Mouse (Mus musculus): ENCODE results near the gene Gabpa.

The Gabpa gene

GRCm38 (mm10) chr16:84834745-84835440, at the start of gene Gabpa:
Gabpa (plus strand) TSS chr16:84834925.
- DNase-seq (ENCODE audit: low read depth), result peak; percentile 89

- no peak for DNase-seq (ENCODE audit: low read depth)
Observed at GRCm38 (mm10) chr16:84784966-84785365, 49.8 kb upstream of the Gabpa start.

- DNase-seq (ENCODE audit: low read depth), result no peak
Observed at GRCm38 (mm10) chr16:84790595-84791165, 44.0 kb upstream of the Gabpa start.

- no peak for DNase-seq (ENCODE audit: low read depth)
Observed at GRCm38 (mm10) chr16:84793401-84793800, 41.3 kb upstream of the Gabpa start.

DNA sequence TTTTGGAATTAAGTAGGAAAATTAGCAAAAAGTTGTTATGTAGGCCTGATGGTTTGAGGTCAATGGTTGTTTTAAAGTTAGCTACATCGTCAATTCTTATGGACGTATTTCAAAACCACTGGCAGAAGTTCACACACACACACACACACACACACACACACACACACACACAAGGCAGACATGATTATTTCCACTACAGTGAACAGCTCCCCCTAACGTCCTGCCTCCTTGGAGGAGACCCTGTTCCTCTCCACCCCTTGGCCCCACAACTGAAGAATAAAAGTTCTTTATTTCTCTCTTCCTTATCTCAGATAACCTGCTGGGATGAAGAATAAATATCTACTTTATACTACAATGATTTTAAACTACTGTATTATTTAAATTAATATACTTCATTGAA, 39.4 kb upstream of the Gabpa start:
- DNase-seq (ENCODE audit: low read depth), result no peak

GRCm38 (mm10) chr16:84796678-84797077, 38.0 kb upstream of the Gabpa start:
- no peak for DNase-seq (ENCODE audit: low read depth)

GRCm38 (mm10) chr16:84800038-84800437, 34.7 kb upstream of the Gabpa start:
- DNase-seq (ENCODE audit: low read depth), result no peak

DNA sequence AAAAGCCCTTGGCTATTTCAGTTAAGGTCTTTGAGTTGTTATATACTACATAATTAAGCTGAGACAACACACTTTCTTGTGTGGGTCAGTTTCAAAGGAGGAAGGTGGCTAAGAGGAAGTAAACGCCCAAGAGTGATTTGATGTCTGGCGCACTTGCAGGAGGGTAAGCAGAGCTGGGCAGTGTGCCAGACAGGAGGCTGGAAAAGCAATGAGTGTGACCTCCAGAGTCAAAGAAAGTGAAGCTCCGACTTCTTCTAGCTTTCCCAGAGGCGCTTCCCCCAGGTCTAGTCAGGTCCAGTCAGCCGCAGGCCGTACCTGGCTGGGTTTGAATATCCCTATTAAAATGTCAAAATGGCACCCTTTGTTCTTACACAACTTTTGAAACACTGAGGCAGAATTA, 32.5 kb upstream of the Gabpa start:
- no peak for DNase-seq (ENCODE audit: low read depth)

DNA sequence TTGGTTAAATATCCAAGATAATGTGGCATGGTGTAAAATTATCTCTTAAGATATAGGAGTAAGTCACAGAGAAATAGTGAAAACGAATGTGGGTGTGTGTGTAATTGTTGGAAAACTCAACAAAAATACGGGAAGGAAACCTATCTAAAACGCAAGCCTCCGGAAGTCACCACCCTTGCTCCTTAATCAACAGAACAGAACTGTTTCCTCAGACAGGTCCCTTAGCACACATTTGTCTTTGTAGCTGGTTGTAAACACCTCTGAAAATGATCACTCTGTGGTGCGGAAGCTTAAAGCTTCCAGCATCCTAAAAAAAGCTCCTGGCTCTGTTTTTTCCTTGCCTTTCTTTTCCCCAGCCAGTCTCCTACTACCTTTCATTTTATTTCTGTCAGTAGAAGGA, 29.9 kb upstream of the Gabpa start:
- no peak for DNase-seq (ENCODE audit: low read depth)

GRCm38 (mm10) chr16:84806175-84806574, 28.6 kb upstream of the Gabpa start:
- no peak for DNase-seq (ENCODE audit: low read depth)

DNA sequence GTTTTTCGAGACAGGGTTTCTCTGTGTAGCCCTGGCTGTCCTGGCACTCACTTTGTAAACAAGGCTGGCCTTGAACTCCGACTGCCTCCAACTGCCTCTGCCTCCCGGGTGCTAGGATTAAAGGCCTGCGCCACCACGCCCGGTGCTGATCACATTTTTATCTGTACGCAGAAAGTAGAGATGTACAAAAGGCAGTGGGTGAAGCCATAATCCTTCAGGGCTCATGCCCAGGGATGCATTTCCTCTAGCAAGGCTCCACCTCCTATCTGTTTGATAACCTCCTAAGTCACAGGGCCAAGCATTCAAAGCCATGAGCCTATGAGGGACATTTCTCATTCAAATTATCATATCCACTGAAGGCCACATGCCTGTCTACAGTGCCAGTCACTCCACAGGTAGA, 26.9 kb upstream of the Gabpa start:
- DNase-seq (ENCODE audit: low read depth), result no peak

- no peak for DNase-seq (ENCODE audit: low read depth)
Observed at GRCm38 (mm10) chr16:84810254-84810653, 24.5 kb upstream of the Gabpa start.

GRCm38 (mm10) chr16:84813852-84814251, 20.9 kb upstream of the Gabpa start:
- DNase-seq (ENCODE audit: low read depth), result no peak

- no peak for DNase-seq (ENCODE audit: low read depth)
Observed at GRCm38 (mm10) chr16:84814511-84814910, 20.2 kb upstream of the Gabpa start.

DNA sequence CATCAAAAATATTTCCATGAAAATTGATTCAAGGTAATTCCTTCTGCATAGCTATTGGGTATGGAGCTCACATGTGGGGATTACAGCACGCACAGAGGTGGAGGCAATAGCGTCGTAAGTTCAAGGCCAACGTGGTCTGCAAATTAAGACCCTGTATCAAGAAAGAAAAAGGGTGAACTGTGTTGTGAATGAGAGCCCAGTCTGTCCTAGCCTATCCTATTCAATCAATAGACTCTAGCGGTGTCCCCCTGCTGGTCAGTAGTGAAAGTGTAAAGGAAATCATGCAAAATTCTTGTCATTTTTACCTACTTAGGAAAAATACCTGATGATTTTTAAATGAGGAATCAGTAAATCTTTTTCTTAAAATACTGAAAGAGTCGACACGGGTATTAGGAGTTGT, 17.3 kb upstream of the Gabpa start:
- DNase-seq (ENCODE audit: low read depth), result no peak

- no peak for DNase-seq (ENCODE audit: low read depth)
Observed at GRCm38 (mm10) chr16:84825009-84825408, 9.7 kb upstream of the Gabpa start.

- no peak for DNase-seq (ENCODE audit: low read depth)
Observed at GRCm38 (mm10) chr16:84831696-84832095, 3.0 kb upstream of the Gabpa start.

GRCm38 (mm10) chr16:84832736-84833135, 2.0 kb upstream of the Gabpa start:
- DNase-seq (ENCODE audit: low read depth), result no peak

DNA sequence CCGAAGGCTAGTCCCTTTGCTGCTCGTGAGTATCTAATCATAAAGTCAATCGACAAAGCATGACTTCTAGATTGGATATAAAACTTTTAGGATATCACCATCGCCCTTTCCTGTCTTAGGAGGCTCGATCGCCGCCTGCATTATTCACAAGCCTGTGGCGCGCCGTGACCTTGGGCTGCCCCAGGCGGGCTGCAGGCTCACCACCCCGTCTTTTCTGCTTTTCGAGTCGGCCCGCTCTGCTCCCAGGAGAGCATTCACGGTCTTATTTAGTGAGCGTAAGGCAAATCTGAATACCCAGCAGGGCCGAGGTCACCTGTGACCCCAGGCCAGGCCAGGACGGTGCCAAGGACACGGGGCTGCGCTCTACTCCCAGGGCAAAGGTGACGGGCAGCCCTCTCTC, 381 bp upstream of the Gabpa start:
- no peak for DNase-seq (ENCODE audit: low read depth)

GRCm38 (mm10) chr16:84835441-84835822, 707 bp downstream of the Gabpa start, which contains the start of gene Atp5j:
Atp5j (minus strand) TSS chr16:84835625.
- DNase-seq (ENCODE audit: low read depth), result peak; percentile 29

DNA sequence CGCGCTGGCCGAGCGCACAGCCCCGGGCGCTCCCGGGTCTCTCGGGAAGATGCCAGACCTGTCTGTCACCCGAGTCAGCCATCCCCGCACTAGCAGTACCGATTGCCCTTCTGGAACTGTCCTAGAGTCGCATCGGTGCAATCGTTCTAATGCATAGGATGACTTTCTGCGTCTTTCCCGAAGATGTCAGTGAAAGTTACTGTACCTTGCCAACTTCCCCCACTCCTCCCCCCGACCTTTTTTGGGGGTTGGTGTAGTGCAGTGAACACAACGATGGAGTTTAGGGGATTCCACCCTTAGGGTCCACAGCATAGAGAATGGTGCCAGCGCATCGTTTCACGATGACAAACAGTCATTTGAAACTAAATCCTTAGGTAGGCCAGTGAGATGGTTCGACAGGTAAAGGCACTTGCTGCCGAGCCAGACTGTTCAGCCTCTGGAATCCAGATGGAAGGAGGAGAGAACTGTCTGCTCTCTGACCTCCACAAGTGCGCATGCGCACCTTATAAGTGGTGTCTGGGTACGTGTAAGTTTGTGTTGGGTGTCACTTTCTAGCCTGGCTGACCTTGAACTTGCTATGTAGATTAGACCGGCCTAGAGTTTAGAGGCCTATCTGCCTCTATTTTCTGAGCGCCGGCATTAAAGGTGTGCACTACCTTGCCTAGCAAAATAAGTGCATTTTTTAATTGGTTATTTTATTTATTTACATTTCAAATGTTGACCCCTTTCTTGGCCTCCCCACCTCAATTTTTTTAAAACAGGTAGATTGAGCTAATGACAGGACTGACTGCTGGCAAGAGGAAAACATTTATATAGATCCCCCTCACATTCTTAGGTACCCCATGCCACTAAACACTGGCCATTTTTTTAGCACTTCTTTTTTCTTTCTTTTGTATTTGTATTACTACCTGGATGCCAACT, 1.4 kb downstream of the Gabpa start:
- peak; percentile 31 for DNase-seq (ENCODE audit: low read depth)

GRCm38 (mm10) chr16:84838576-84838975, 3.9 kb downstream of the Gabpa start:
- DNase-seq (ENCODE audit: low read depth), result no peak

DNA sequence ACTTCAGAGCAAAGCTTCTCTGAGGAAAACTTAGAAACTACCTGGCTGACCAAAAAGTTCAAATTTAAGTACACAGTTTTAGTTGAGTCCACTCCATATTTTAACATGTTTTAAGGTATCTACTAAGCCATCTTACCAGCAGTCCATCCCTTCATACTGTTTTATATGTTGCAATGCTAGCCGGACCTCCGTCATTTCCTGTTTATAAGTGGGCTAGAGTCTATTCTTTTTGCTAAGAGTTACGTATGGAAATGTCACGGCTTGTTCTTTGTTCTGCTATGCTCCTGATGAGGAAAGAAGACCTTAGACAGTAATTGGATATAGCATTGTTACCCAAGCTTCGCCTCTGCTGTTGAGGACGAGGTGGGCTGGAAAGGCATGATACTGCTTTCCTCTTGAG, 18.8 kb downstream of the Gabpa start:
- DNase-seq (ENCODE audit: low read depth), result no peak

Measured in c-Kit-positive CD71-negative TER-119-negative erythroid progenitor cells, embryonic 14.5 days (primary cell).